Mouse (Mus musculus) embryonic facial prominence, embryonic 11.5 days (tissue): Measurements from ENCODE around the gene Csk. TPM values are rescaled to one million over a fixed set of nuclear protein-coding genes. Genes with fewer than 3 reads are reported as not detected.

Experiments used
- ATAC-seq: fragments of 200-750 bp; cut with Nextera tagmentation; replicated peaks from 2 replicates; pipeline ENCODE4 v1.8.0; 2017; ENCODE audit warnings: low read depth; ENCODE audit not compliant: insufficient number of reproducible peaks, low FRiP score, low TSS enrichment
- DNase-seq: peaks from one replicate; pipeline ENCODE4 v3.0.0-alpha.2; 2015; ENCODE audit warnings: low spot score
- H3K27ac ChIP-seq: fragments of 300-500 bp; sonication (generic); replicated peaks from 2 replicates; pipeline ENCODE4 v1.5.1; 2014; ENCODE audit warnings: mild to moderate bottlenecking, low read depth, low read length, control low read depth
- H3K27me3 ChIP-seq: fragments of 300-500 bp; sonication (generic); 2 replicates; pipeline ENCODE4 v1.6.1; 2014; ENCODE audit warnings: mild to moderate bottlenecking, low read length, moderate library complexity, mixed read lengths; ENCODE audit not compliant: control insufficient read depth, insufficient read depth
- H3K36me3 ChIP-seq: fragments of 300-500 bp; sonication (generic); replicated peaks from 2 replicates; pipeline ENCODE4 v1.6.1; 2014; ENCODE audit warnings: low read depth, mild to moderate bottlenecking, low read length, moderate library complexity, mixed read lengths; ENCODE audit not compliant: control insufficient read depth, insufficient read depth
- H3K4me1 ChIP-seq: fragments of 300-500 bp; sonication (generic); 2 replicates; pipeline ENCODE4 v1.6.1; 2014; ENCODE audit warnings: low read length, mixed read lengths; ENCODE audit not compliant: control insufficient read depth, insufficient read depth
- H3K4me2 ChIP-seq: fragments of 300-500 bp; sonication (generic); 2 replicates; pipeline ENCODE4 v1.6.1; 2014; ENCODE audit warnings: low read depth, mild to moderate bottlenecking, control low read depth, low read length, moderate library complexity
- H3K4me3 ChIP-seq: fragments of 300-500 bp; sonication (generic); 2 replicates; pipeline ENCODE4 v1.5.1; 2014; ENCODE audit warnings: low read depth, low read length, control low read depth
- H3K9ac ChIP-seq: fragments of 300-500 bp; sonication (generic); replicated peaks from 2 replicates; pipeline ENCODE4 v1.6.1; 2014; ENCODE audit warnings: mild to moderate bottlenecking, control low read depth, low read length
- H3K9me3 ChIP-seq: fragments of 300-500 bp; sonication (generic); replicated peaks from 2 replicates; pipeline ENCODE4 v1.6.1; 2016; ENCODE audit warnings: mild to moderate bottlenecking, low read length, inconsistent platforms, mixed read lengths; ENCODE audit not compliant: control insufficient read depth
- WGBS: fragments of 180-500 bp; shearing (Covaris S2); extraction: QIAGEN DNeasy Blood & Tissue Kit; methylation state at CpG from one replicate; pipeline ENCODE4 v1.1.7; 2014; 5-methylcytosine and 5-hydroxymethylcytosine counted together
- polyA plus RNA-seq: library from polyadenylated mRNA; unstranded; fragments of >200 nt; fragmentation: Nextera tagmentation; extraction: Ambion mirVana; gene quantifications from 2 replicates; pipeline ENCODE4 v1.2.1, GENCODE M21; 2014

Csk gene
- polyA plus RNA-seq, 1 experiment from 2014 or later, result 31.4 TPM

GRCm38 (mm10) chr9:57629118-57629874 is 24.1 kb downstream of the Csk start:
- H3K4me2 ChIP-seq, result no peak overlapping the region
- H3K9ac ChIP-seq, result no peak overlapping the region
- no peaks in the 10 kb centered on the region for H3K9me3 ChIP-seq
- no peak overlapping the region for H3K4me3 ChIP-seq
- DNase-seq (peak; percentile 77), ATAC-seq (peak; percentile 57; the same call in 1 of the 2 replicates)
- H3K36me3 ChIP-seq, result peaks cover 3% of the 10 kb centered on the region
- no peaks in the 10 kb centered on the region for H3K4me1 ChIP-seq
- no peak overlapping the region for H3K27ac ChIP-seq
- no peaks in the 10 kb centered on the region for H3K27me3 ChIP-seq
- WGBS, result 68% methylated on average over 14 of the region's 14 CpGs

GRCm38 (mm10) chr9:57628717-57629116 is 24.7 kb downstream of the Csk start:
- DNase-seq, result no peak
- H3K4me2 ChIP-seq, result no peak overlapping the region
- H3K4me1 ChIP-seq, result no peaks in the 10 kb centered on the region
- H3K9ac ChIP-seq, result no peak overlapping the region
- H3K36me3 ChIP-seq, result peaks cover 3% of the 10 kb centered on the region
- H3K4me3 ChIP-seq, result no peak overlapping the region
- WGBS, result 89% methylated on average over 12 of the region's 12 CpGs
- ATAC-seq, result no peak
- no peaks in the 10 kb centered on the region for H3K27me3 ChIP-seq
- no peaks in the 10 kb centered on the region for H3K9me3 ChIP-seq
- no peak overlapping the region for H3K27ac ChIP-seq

GRCm38 (mm10) chr9:57627892-57628291 is 25.5 kb downstream of the Csk start:
- WGBS, result 91% methylated on average over 11 of the region's 11 CpGs
- H3K27me3 ChIP-seq, result no peaks in the 10 kb centered on the region
- H3K9ac ChIP-seq, result no peak overlapping the region
- ATAC-seq, result no peak
- no peak for DNase-seq
- H3K4me3 ChIP-seq, result no peak overlapping the region
- peaks cover 3% of the 10 kb centered on the region for H3K36me3 ChIP-seq
- no peaks in the 10 kb centered on the region for H3K4me1 ChIP-seq
- no peak overlapping the region for H3K4me2 ChIP-seq
- H3K27ac ChIP-seq, result no peak overlapping the region
- H3K9me3 ChIP-seq, result no peaks in the 10 kb centered on the region

GRCm38 (mm10) chr9:57627191-57627590 is 26.2 kb downstream of the Csk start:
- DNase-seq, result no peak
- no peak for ATAC-seq
- Histone ChIP-seq H3K9ac (no peak overlapping the region), H3K9me3 (no peaks in the 10 kb centered on the region), H3K4me3 (no peak overlapping the region), H3K4me1 (no peaks in the 10 kb centered on the region), H3K4me2 (no peak overlapping the region), H3K27me3 (no peaks in the 10 kb centered on the region), H3K36me3 (peaks cover 3% of the 10 kb centered on the region), H3K27ac (no peak overlapping the region)
- 88% methylated on average over 17 of the region's 17 CpGs for WGBS

GRCm38 (mm10) chr9:57625674-57626500 is 27.5 kb downstream of the Csk start:
- WGBS, result 79% methylated on average over 15 of the region's 15 CpGs
- Histone ChIP-seq H3K9me3 (no peaks in the 10 kb centered on the region), H3K36me3 (peaks cover 3% of the 10 kb centered on the region), H3K27me3 (no peaks in the 10 kb centered on the region), H3K4me3 (no peak overlapping the region), H3K4me2 (no peak overlapping the region), H3K9ac (no peak overlapping the region), H3K4me1 (no peaks in the 10 kb centered on the region), H3K27ac (no peak overlapping the region)
- no peak for ATAC-seq
- no peak for DNase-seq

GRCm38 (mm10) chr9:57624295-57624694 is 29.1 kb downstream of the Csk start:
- ATAC-seq (no peak), DNase-seq (no peak)
- H3K27ac ChIP-seq, result no peak overlapping the region
- H3K9ac ChIP-seq, result no peak overlapping the region
- H3K4me1 ChIP-seq, result no peaks in the 10 kb centered on the region
- H3K4me3 ChIP-seq, result no peak overlapping the region
- no peak overlapping the region for H3K4me2 ChIP-seq
- H3K27me3 ChIP-seq, result no peaks in the 10 kb centered on the region
- 76% methylated on average over 7 of the region's 7 CpGs for WGBS
- no peaks in the 10 kb centered on the region for H3K9me3 ChIP-seq
- H3K36me3 ChIP-seq, result peaks cover 3% of the 10 kb centered on the region

- H3K27me3 ChIP-seq, result no peaks in the 10 kb centered on the region
- no peak for DNase-seq
- WGBS, result 94% methylated on average over 5 of the region's 5 CpGs
- ATAC-seq, result no peak
- no peak within 1 kb of the TSS for H3K4me2 ChIP-seq
- no peaks in the 10 kb centered on the region for H3K36me3 ChIP-seq
- H3K9ac ChIP-seq, result no peak within 1 kb of the TSS
- H3K4me3 ChIP-seq, result no peak within 1 kb of the TSS
- H3K9me3 ChIP-seq, result no peaks in the 10 kb centered on the region
- no peaks in the 10 kb centered on the region for H3K4me1 ChIP-seq
- no peak within 1 kb of the TSS for H3K27ac ChIP-seq
Observed at GRCm38 (mm10) chr9:57620674-57621073, 32.8 kb downstream of the Csk start, which contains the start of gene Lman1l. Gene Lman1l (minus strand): TSS chr9:57620774.

- no peak for ATAC-seq
- no peaks in the 10 kb centered on the region for H3K9me3 ChIP-seq
- no peak overlapping the region for H3K27ac ChIP-seq
- H3K4me2 ChIP-seq, result no peak overlapping the region
- DNase-seq, result no peak
- H3K27me3 ChIP-seq, result no peaks in the 10 kb centered on the region
- H3K4me3 ChIP-seq, result no peak overlapping the region
- H3K9ac ChIP-seq, result no peak overlapping the region
- no peaks in the 10 kb centered on the region for H3K36me3 ChIP-seq
- H3K4me1 ChIP-seq, result no peaks in the 10 kb centered on the region
- 83% methylated on average over 8 of the region's 8 CpGs for WGBS
Observed at GRCm38 (mm10) chr9:57618854-57619253, 34.6 kb downstream of the Csk start.
